Mouse (Mus musculus) fat pad, adult 2 months (tissue): ENCODE data around the gene Ric3.

Experiments used
- DNase-seq: peaks from one replicate; pipeline ENCODE4 v3.0.0-alpha.2; 2011; ENCODE audit warnings: low read depth, low spot score; ENCODE audit errors: extremely low read depth

Gene Ric3

GRCm38 (mm10) chr7:109003653-109004052 is 79.5 kb downstream of the Ric3 start:
- no peak for DNase-seq

GRCm38 (mm10) chr7:109001971-109002370 is 81.2 kb downstream of the Ric3 start:
- DNase-seq, result no peak

DNA sequence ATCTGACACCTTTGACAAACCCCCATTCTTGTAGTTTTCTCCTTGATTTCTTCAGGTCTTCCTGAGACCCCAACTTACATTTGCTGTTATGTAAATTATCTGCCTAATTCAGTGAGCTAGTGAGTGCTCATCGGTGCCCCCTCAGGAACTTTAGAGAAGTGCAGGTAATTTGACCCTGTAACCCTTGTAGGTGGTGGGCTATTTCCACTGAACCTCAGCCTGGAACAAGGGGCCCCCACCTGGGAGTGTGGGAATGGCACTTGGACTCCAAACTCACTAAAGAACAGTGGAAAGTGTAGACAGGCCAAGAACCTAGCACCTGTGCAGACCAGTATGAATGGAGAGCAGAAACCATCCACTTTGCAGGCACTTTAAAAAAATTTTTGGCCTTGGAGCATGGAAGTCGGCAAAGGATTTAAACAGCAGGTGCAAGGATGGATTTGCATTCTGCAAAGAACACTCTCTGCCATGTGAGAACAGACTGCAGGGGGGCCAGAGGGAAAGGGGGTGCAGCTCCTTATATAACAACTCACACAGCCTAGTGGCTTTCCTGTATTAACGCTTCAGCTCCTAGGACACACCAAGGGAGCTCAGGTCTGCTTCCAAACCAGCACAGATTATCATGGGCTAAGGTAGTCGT is 82.7 kb downstream of the Ric3 start:
- DNase-seq, result no peak

- DNase-seq, result no peak
Measured at GRCm38 (mm10) chr7:108996156-108996555, 87.0 kb downstream of the Ric3 start.

GRCm38 (mm10) chr7:108993881-108994291 is 89.2 kb downstream of the Ric3 start:
- no peak for DNase-seq

DNA sequence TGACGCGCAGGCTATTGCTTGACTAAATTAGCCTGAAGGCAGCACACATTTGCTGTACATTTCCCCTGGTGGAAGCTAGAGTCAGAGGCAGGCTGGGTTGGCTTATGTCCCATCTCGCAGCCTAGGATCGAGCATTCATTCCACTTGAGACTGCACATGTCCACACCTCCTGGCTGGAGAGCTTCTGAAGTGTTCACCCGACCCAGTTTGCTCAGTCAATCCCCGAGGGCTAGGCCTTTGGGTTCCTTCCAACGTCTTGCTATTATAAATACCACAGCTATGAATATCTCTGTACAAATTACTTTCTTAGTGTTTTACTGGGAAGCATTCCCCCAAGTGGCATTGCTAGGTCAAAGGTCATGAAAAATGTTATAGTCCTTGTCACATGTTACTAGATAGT is 89.9 kb downstream of the Ric3 start:
- no peak for DNase-seq

DNA sequence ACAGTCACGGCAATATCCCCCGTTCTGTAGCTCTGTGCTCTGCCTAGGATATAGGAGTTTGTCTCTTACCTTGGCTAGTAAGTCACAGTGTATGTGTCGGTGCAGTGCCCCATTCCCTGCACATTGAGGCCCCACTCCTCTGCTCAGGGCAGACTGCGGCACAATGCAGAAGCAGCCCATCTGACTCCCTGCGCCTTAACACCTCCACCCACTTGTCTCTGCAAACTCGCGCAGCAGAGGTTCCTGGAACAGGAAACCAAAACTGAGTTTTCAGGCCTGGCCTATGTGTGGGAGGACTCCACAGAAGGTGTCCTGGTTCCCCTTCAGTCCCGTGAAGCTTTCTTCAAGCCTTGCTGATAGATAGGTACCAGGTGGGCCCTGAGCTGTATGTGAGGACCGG is 91.9 kb downstream of the Ric3 start:
- DNase-seq, result no peak

- no peak for DNase-seq
Measured at GRCm38 (mm10) chr7:108985934-108986708, 97.0 kb downstream of the Ric3 start.
